Mouse (Mus musculus): ENCODE data around the gene Ppp2r1b. TPM values are rescaled to one million over a fixed set of nuclear protein-coding genes. Genes with fewer than 3 reads are reported as not detected.

Ppp2r1b gene
- total RNA-seq, 2 experiments from 2014 or later: 5.9 to 7.6 TPM

- H3K27ac ChIP-seq: no peak overlapping the region
- H3K4me3 ChIP-seq: no peak overlapping the region
- no peak for TF ChIP-seq CTCF (IDR thresholded peaks at IDR 0.05)
- no peak for DNase-seq
- intact Hi-C loops (cut with DNase I): no loop called here
Observed at GRCm38 (mm10) chr9:50911861-50912515, 66.9 kb downstream of the Ppp2r1b start.

GRCm38 (mm10) chr9:50918131-50918530 is 73.0 kb downstream of the Ppp2r1b start:
- intact Hi-C loops (cut with DNase I): no loop called here

GRCm38 (mm10) chr9:50919554-50919953 is 74.5 kb downstream of the Ppp2r1b start:
- intact Hi-C loops (cut with DNase I): no loop called here
- DNase-seq: no peak

More at GRCm38 (mm10) chr9:50918131-50918530, 73.0 kb downstream of the Ppp2r1b start:
- no peak overlapping the region for H3K4me3 ChIP-seq
- DNase-seq: no peak
- TF ChIP-seq CTCF (IDR thresholded peaks at IDR 0.05): no peak
- no peak overlapping the region for H3K27ac ChIP-seq

GRCm38 (mm10) chr9:50920933-50921895 is 76.1 kb downstream of the Ppp2r1b start:
- TF ChIP-seq CTCF (IDR thresholded peaks at IDR 0.05): no peak
- H3K4me3 ChIP-seq: no peak overlapping the region
- no peak overlapping the region for H3K27ac ChIP-seq
- intact Hi-C loops (cut with DNase I): no loop called here
- no peak for DNase-seq

More at GRCm38 (mm10) chr9:50919554-50919953, 74.5 kb downstream of the Ppp2r1b start:
- Histone ChIP-seq H3K4me3 (no peak overlapping the region), H3K27ac (no peak overlapping the region)
- no peak for TF ChIP-seq CTCF (IDR thresholded peaks at IDR 0.05)

GRCm38 (mm10) chr9:50922363-50923153 is 77.5 kb downstream of the Ppp2r1b start:
- intact Hi-C loops (cut with DNase I): no loop called here
- TF ChIP-seq CTCF (IDR thresholded peaks at IDR 0.05): no peak
- no peak overlapping the region for H3K27ac ChIP-seq
- DNase-seq: no peak
- H3K4me3 ChIP-seq: no peak overlapping the region

- H3K27ac ChIP-seq: no peak overlapping the region
- no peak for TF ChIP-seq CTCF (IDR thresholded peaks at IDR 0.05)
Observed at GRCm38 (mm10) chr9:50924454-50924853, 79.4 kb downstream of the Ppp2r1b start.

GRCm38 (mm10) chr9:50925801-50926200 is 80.7 kb downstream of the Ppp2r1b start:
- intact Hi-C loops (cut with DNase I): no loop called here
- DNase-seq: no peak
- H3K4me3 ChIP-seq: no peak overlapping the region
- no peak overlapping the region for H3K27ac ChIP-seq
- no peak for TF ChIP-seq CTCF (IDR thresholded peaks at IDR 0.05)

More at GRCm38 (mm10) chr9:50924454-50924853, 79.4 kb downstream of the Ppp2r1b start:
- DNase-seq: no peak
- no peak overlapping the region for H3K4me3 ChIP-seq
- intact Hi-C loops (cut with DNase I): no loop called here

GRCm38 (mm10) chr9:50929986-50930385 is 84.9 kb downstream of the Ppp2r1b start:
- intact Hi-C loops (cut with DNase I): no loop called here

GRCm38 (mm10) chr9:50941804-50942401 is 96.8 kb downstream of the Ppp2r1b start:
- no peak overlapping the region for H3K27ac ChIP-seq
- intact Hi-C loops (cut with DNase I): loop anchor here (10.0 kb wide), 1 partner anchor 53 kb away; no protein-coding TSS in a partner anchor
- no peak for TF ChIP-seq CTCF (IDR thresholded peaks at IDR 0.05)
- H3K4me3 ChIP-seq: no peak overlapping the region
- no peak for DNase-seq

More at GRCm38 (mm10) chr9:50929986-50930385, 84.9 kb downstream of the Ppp2r1b start:
- Histone ChIP-seq H3K4me3 (no peak overlapping the region), H3K27ac (no peak overlapping the region)
- DNase-seq: no peak
- no peak for TF ChIP-seq CTCF (IDR thresholded peaks at IDR 0.05)

- intact Hi-C loops (cut with DNase I): loop anchor here (10.0 kb wide), 1 partner anchor 52 kb away; no protein-coding TSS in a partner anchor
- Histone ChIP-seq H3K4me3 (no peak overlapping the region), H3K27ac (no peak overlapping the region)
- no peak for DNase-seq
- no peak for TF ChIP-seq CTCF (IDR thresholded peaks at IDR 0.05)
Observed at GRCm38 (mm10) chr9:50942711-50943110, 97.6 kb downstream of the Ppp2r1b start.

Other genes starting within 250 kb of the Ppp2r1b start
- 100 to 1,000 TPM; 269 to 419 TPM for gene Sdhd, start 241.5 kb upstream of the Ppp2r1b start, total RNA-seq (2021)
- gene Timm8b, start 241.4 kb upstream of the Ppp2r1b start, total RNA-seq (2021): 100 to 1,000 TPM; 211 to 231 TPM
- under 1 TPM; 0.53 to 0.61 TPM for gene Pih1d2, start 228.0 kb upstream of the Ppp2r1b start, total RNA-seq (2021)
- gene Nkapd1, start 227.8 kb upstream of the Ppp2r1b start, total RNA-seq (2021): 10 to 100 TPM; 11.1 to 11.7 TPM
- gene Dlat, start 185.5 kb upstream of the Ppp2r1b start, total RNA-seq (2021): 100 to 1,000 TPM; 170 to 247 TPM
- 1 to 10 TPM; 2.6 to 4.7 TPM for gene Dixdc1, start 105.8 kb upstream of the Ppp2r1b start, total RNA-seq (2021)
- gene 2310030G06Rik, start 98.8 kb upstream of the Ppp2r1b start, total RNA-seq (2021): 1 to 10 TPM; 2.4 to 6.5 TPM
- 1,000 to 10,000 TPM in 1 of 2 experiments, 100 to 1,000 TPM in 1; 885 to 2,545 TPM for gene Cryab, start 94.0 kb upstream of the Ppp2r1b start, total RNA-seq (2021)
- 100 to 1,000 TPM; 123 to 143 TPM for gene Hspb2, start 92.9 kb upstream of the Ppp2r1b start, total RNA-seq (2021)
- 1 to 10 TPM; 3.4 to 3.9 TPM for gene Fdxacb1, start 77.1 kb upstream of the Ppp2r1b start, total RNA-seq (2021)
- 10 to 100 TPM in 1 of 2 experiments, 1 to 10 TPM in 1; 7.8 to 11.2 TPM for gene Alg9, start 70.3 kb upstream of the Ppp2r1b start, total RNA-seq (2021)
- 10 to 100 TPM; 10.4 to 11.2 TPM for gene 1110032A03Rik, start 69.8 kb upstream of the Ppp2r1b start, total RNA-seq (2021)
- gene Sik2, start 163.8 kb downstream of the Ppp2r1b start, total RNA-seq (2021): 10 to 100 TPM; 17.9 to 25.2 TPM
- gene Btg4, start 215.6 kb downstream of the Ppp2r1b start, total RNA-seq (2021): not detected
- gene Layn, start 231.8 kb downstream of the Ppp2r1b start, total RNA-seq (2021): 1 to 10 TPM in 1 of 2 experiments, under 1 TPM in 1; 0.94 to 2.1 TPM

All from gastrocnemius, adult 2 months (tissue).